Mouse (Mus musculus): ENCODE data around the gene Grm8.

Gene Grm8

GRCm38 (mm10) chr6:28135001-28135401, at the start of gene Grm8:
Gene Grm8 (minus strand): TSS chr6:28135178.
- peak; percentile 60 for DNase-seq (ENCODE audit: inconsistent ontology term)

GRCm38 (mm10) chr6:28169851-28170539, 35.0 kb upstream of the Grm8 start:
- DNase-seq (ENCODE audit: inconsistent ontology term), result no peak

- DNase-seq (ENCODE audit: inconsistent ontology term), result no peak
Measured at GRCm38 (mm10) chr6:28160399-28160798, 25.4 kb upstream of the Grm8 start.

GRCm38 (mm10) chr6:28146445-28146844, 11.5 kb upstream of the Grm8 start:
- DNase-seq (ENCODE audit: inconsistent ontology term), result no peak

GRCm38 (mm10) chr6:28142332-28142731, 7.4 kb upstream of the Grm8 start:
- DNase-seq (ENCODE audit: inconsistent ontology term), result no peak

GRCm38 (mm10) chr6:28135411-28136233, 644 bp upstream of the Grm8 start:
- DNase-seq (ENCODE audit: inconsistent ontology term), result peak; percentile 92

- peak; percentile 70 for DNase-seq (ENCODE audit: inconsistent ontology term)
Measured at GRCm38 (mm10) chr6:28134251-28134801, 652 bp downstream of the Grm8 start.

- peak; percentile 20 for DNase-seq (ENCODE audit: inconsistent ontology term)
Measured at GRCm38 (mm10) chr6:28133206-28134063, 1.5 kb downstream of the Grm8 start.

- DNase-seq (ENCODE audit: inconsistent ontology term), result peak; percentile 79
Measured at GRCm38 (mm10) chr6:28132056-28132455, 2.9 kb downstream of the Grm8 start.

GRCm38 (mm10) chr6:28128871-28129270, 6.1 kb downstream of the Grm8 start:
- no peak for DNase-seq (ENCODE audit: inconsistent ontology term)

GRCm38 (mm10) chr6:28115519-28115918, 19.5 kb downstream of the Grm8 start:
- no peak for DNase-seq (ENCODE audit: inconsistent ontology term)

- DNase-seq (ENCODE audit: inconsistent ontology term), result no peak
Measured at GRCm38 (mm10) chr6:28114916-28115315, 20.1 kb downstream of the Grm8 start.

GRCm38 (mm10) chr6:28111551-28111950, 23.4 kb downstream of the Grm8 start:
- DNase-seq (ENCODE audit: inconsistent ontology term), result no peak

GRCm38 (mm10) chr6:28102608-28103316, 32.2 kb downstream of the Grm8 start:
- DNase-seq (ENCODE audit: inconsistent ontology term), result no peak

- DNase-seq (ENCODE audit: inconsistent ontology term), result no peak
Measured at GRCm38 (mm10) chr6:28100001-28100400, 35.0 kb downstream of the Grm8 start.

GRCm38 (mm10) chr6:28092511-28092910, 42.5 kb downstream of the Grm8 start:
- peak; percentile 71 for DNase-seq (ENCODE audit: inconsistent ontology term)

- no peak for DNase-seq (ENCODE audit: inconsistent ontology term)
Measured at GRCm38 (mm10) chr6:28091836-28092235, 43.1 kb downstream of the Grm8 start.

GRCm38 (mm10) chr6:28090981-28091380, 44.0 kb downstream of the Grm8 start:
- DNase-seq (ENCODE audit: inconsistent ontology term), result no peak

GRCm38 (mm10) chr6:28075534-28075933, 59.4 kb downstream of the Grm8 start:
- DNase-seq (ENCODE audit: inconsistent ontology term), result no peak

- DNase-seq (ENCODE audit: inconsistent ontology term), result no peak
Measured at GRCm38 (mm10) chr6:28074470-28074869, 60.5 kb downstream of the Grm8 start.

- DNase-seq (ENCODE audit: inconsistent ontology term), result peak; percentile 92
Measured at GRCm38 (mm10) chr6:28051966-28052365, 83.0 kb downstream of the Grm8 start.
